Mouse (Mus musculus) embryonic fibroblast, embryonic 13.5 days (primary cell): ENCODE results near the gene 1700022I11Rik. TPM values are rescaled to one million over a fixed set of nuclear protein-coding genes. Genes with fewer than 3 reads are reported as not detected.

Experiments
- H3K27ac ChIP-seq: 2 replicates; pipeline ENCODE4 v1.5.1; 2012; ENCODE audit warnings: low read length, control low read depth, inconsistent platforms; ENCODE audit not compliant: insufficient read depth
- H3K4me1 ChIP-seq: 2 replicates; pipeline ENCODE4 v1.6.1; 2011; ENCODE audit warnings: low read length; ENCODE audit not compliant: control insufficient read depth, insufficient read depth
- H3K4me3 ChIP-seq: 2 replicates; pipeline ENCODE4 v1.5.1; 2011; ENCODE audit warnings: mild to moderate bottlenecking, control low read depth, low read length; ENCODE audit not compliant: insufficient read depth
- CTCF ChIP-seq: IDR thresholded peaks from 2 replicates; pipeline ENCODE4 v1.5.1; 2011; ENCODE audit warnings: mild to moderate bottlenecking, control low read depth, low read length, moderate library complexity, borderline replicate concordance; ENCODE audit not compliant: insufficient read depth
- POLR2A ChIP-seq: IDR thresholded peaks from 2 replicates; pipeline ENCODE4 v1.6.1; 2011; ENCODE audit warnings: low read depth, mild to moderate bottlenecking, control low read depth, low read length, moderate library complexity
- polyA plus RNA-seq: library from polyadenylated mRNA; stranded (reverse); fragments of >200 nt; gene quantifications from 2 replicates; pipeline ENCODE4 v1.2.4, GENCODE M21; 2011; ENCODE audit warnings: low read depth; ENCODE audit not compliant: missing spikeins, insufficient read length

The 1700022I11Rik gene
- polyA plus RNA-seq, 1 experiment, result not detected

DNA sequence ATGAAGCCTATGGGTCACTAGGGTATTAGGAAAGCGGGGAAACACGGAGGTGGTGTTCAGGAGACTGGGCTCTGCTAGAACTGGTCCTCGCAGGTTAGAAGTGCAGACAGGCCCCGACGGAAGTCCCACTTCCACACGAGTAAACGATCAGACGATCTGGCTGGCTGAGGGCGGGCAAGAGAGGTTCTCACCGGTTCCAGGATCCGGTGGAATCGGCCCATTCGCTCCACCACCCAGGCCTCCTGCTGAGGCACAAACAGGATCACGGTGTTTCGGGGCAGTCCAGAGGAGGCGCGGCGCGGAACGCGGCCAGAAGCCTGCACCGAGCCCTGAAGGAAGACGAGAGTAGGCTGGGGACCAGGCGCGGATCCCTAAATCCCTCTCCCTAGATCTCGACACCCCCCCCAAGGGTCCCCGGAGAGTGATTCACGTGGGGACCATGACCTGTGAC, 61.4 kb downstream of the 1700022I11Rik start:
- TF ChIP-seq POLR2A (no peak), CTCF (no peak)
- Histone ChIP-seq H3K4me3 (peak overlapping the region; percentile 84), H3K27ac (peak overlapping the region; percentile 47), H3K4me1 (peaks cover 3% of the 10 kb centered on the region; the same call in 1 of the 2 replicates)

DNA sequence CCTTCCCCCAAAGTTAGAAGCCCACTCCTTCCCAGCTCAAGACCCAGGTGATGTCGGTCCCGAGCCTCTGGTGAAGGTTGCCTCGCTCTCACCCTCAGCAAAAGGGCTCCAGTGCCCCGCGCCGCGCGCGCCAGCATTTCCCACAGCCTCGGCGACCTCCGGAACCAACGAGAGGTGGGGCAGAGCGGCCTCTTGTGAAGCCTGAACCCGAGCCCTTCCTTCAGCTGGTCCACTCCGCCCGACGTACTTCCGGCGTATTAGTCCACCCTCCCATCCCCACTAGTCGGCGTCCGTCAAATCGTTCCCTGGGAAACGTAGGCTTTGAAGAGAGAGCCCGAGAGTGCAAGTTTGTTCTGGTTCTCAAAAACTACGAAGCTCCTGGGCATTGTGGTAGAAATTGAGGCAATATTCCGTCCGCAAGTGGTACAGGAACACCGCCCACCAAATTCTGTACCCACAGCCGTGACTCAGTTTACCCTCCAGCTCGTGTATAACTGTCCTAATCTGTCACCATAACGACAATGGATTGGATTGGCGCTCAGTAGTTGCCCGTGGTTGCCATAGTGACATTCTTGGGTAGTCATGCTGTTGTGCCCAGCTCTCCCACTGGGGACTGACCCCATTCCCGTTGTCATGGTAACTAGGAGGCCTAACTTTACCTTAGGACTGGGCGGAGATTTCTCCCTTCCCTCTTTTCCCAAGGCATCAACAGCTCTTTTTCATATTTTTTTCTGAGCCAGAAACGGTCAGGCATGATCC, 62.0 kb downstream of the 1700022I11Rik start, which contains the start of gene Stoml2:
TSS of gene Stoml2 (minus strand) at position 474 of the 759 bp plus-strand sequence.
- TF ChIP-seq POLR2A (peak; percentile 70), CTCF (no peak)
- Histone ChIP-seq H3K4me1 (peaks cover 3% of the 10 kb centered on the region; the same call in 1 of the 2 replicates), H3K4me3 (peak within 1 kb of the TSS; percentile 84), H3K27ac (peak within 1 kb of the TSS; percentile 47)

DNA sequence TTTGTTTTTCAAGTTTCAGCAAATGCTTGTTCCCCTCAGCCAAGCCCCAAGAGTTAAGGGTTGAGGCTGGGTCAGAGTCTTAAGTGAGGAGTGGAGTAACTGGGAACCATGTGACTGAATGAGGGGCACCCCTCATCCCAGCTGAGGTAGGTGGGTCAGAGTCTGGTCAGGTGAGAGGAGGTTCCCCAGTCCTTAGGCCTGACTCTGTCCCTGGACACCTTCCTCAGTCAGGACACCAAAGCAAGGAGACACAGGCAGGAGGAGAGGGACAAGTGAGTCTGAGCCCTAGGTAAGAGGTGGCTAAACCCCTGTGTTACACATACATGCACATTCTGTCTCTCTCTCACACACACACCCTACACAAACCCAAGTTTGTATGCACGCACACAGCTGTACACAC, 63.1 kb downstream of the 1700022I11Rik start:
- Histone ChIP-seq H3K27ac (no peak overlapping the region), H3K4me3 (no peak overlapping the region), H3K4me1 (peaks cover 3% of the 10 kb centered on the region; the same call in 1 of the 2 replicates)
- TF ChIP-seq POLR2A (no peak), CTCF (no peak)

Other genes with a start within 250 kb of the 1700022I11Rik start
- gene 4930578G10Rik, start 234.1 kb upstream of the 1700022I11Rik start, polyA plus RNA-seq, result not detected in 2 replicates
- gene Ccl19, start 213.0 kb upstream of the 1700022I11Rik start, polyA plus RNA-seq, result not detected in 2 replicates
- gene Ccl21a, start 195.6 kb upstream of the 1700022I11Rik start, polyA plus RNA-seq, result not detected in 2 replicates
- gene Fam205a1, start 115.7 kb upstream of the 1700022I11Rik start, polyA plus RNA-seq, result not detected in 2 replicates
- gene Gm12394, start 112.8 kb upstream of the 1700022I11Rik start, polyA plus RNA-seq, result 0.18 TPM in 1 of 2 replicates, not detected in the other
- gene Fam205c, start 95.4 kb upstream of the 1700022I11Rik start, polyA plus RNA-seq, result not detected in 2 replicates
- not detected in 2 replicates for gene Phf24, start 52.9 kb upstream of the 1700022I11Rik start, polyA plus RNA-seq
- 31.3 and 38.5 TPM in 2 replicates for gene Dnajb5, start 19.8 kb upstream of the 1700022I11Rik start, polyA plus RNA-seq
- gene Vcp, start 30.9 kb downstream of the 1700022I11Rik start, polyA plus RNA-seq, result 310 and 337 TPM in 2 replicates
- gene Fancg, start 40.9 kb downstream of the 1700022I11Rik start, polyA plus RNA-seq, result 7.7 and 9.4 TPM in 2 replicates
- gene Pigo, start 56.2 kb downstream of the 1700022I11Rik start, polyA plus RNA-seq, result 8.6 and 15.0 TPM in 2 replicates
- gene Stoml2, start 62.1 kb downstream of the 1700022I11Rik start, polyA plus RNA-seq, result 91.7 and 107 TPM in 2 replicates
- 26.7 and 50.0 TPM in 2 replicates for gene Fam214b, start 76.6 kb downstream of the 1700022I11Rik start, polyA plus RNA-seq
- 2.9 and 4.5 TPM in 2 replicates for gene Unc13b, start 89.3 kb downstream of the 1700022I11Rik start, polyA plus RNA-seq